In the genomic region with DNA sequence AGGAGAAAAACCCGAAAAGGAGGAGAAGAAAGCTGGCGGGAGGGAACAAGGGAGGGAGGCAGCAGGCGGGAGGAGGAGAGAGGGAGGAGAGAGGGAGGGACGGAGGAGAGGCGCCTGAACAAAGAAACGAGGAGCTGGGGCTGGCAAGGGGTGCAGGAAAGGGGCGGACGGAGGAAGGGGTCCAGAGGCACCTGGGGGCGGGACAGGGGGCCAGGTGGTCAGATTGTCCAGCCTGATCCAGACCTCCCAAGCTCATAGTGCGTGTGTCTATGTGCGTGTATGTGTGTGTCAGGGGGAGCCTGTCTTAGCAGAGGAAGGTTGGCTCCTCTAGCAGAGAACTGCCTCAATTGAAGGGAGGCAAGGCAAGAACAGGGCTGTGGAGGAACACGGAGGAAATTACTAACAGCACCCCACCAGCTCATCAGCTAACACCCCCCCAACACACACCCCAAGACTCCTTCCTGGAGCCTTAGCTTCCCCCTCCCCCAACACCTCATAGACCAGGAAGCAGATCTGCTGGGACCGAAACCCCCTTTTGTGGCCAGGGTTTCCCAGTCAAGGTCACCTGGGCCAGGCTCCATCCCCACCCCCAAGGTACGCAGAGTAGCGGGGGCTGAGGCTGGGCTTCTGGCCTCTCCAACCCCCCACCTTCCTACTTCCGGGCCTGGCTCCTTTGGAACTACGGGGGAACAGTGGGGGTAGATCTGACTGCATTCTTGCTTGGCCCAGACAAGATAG, we compare ENCODE assay signal across 8 mouse cellular contexts. TPM values are rescaled to one million over a fixed set of nuclear protein-coding genes. Genes with fewer than 3 reads are reported as not detected.
A peak's percentile ranks its signal among the peaks of the same experiment; 100 is the strongest.
DNase-seq lines count a peak whose midpoint lies in the region; ATAC-seq and TF ChIP-seq lines count a peak whose summit lies in the region.

No protein-coding gene starts in this region.

- H3K9me3 ChIP-seq in lung, embryonic 14.5 days (ENCODE audit: low read depth, low read length) = no peaks in the 10 kb centered on the region
- no peaks in the 10 kb centered on the region for H3K9me3 ChIP-seq in hindbrain, embryonic 12.5 days (replicated peaks)
- H3K9me3 ChIP-seq in midbrain, embryonic 11.5 days (ENCODE audit: control insufficient read depth, low read length) = no peaks in the 10 kb centered on the region

- peak overlapping the region; percentile 75 for H3K9ac ChIP-seq in lung, embryonic 14.5 days
- H3K9ac ChIP-seq in hindbrain, embryonic 12.5 days = peak overlapping the region; percentile 94
- peak overlapping the region; percentile 84 for H3K9ac ChIP-seq in midbrain, embryonic 11.5 days (ENCODE audit: low read length)

- peak overlapping the region; percentile 81 for H3K27ac ChIP-seq in lung, embryonic 14.5 days (ENCODE audit: low read depth)
- H3K27ac ChIP-seq in hindbrain, embryonic 12.5 days = peak overlapping the region; percentile 89
- H3K27ac ChIP-seq in midbrain, embryonic 11.5 days (ENCODE audit: low read depth, low read length) = peak overlapping the region; percentile 69
- H3K27ac ChIP-seq in layer of hippocampus, adult 2 months = no peak overlapping the region

- peak; percentile 66 for DNase-seq in lung, embryonic 14.5 days
- DNase-seq in lung, postnatal 25 days (ENCODE audit: low spot score) = no peak
- DNase-seq in embryo, embryonic 10.5 days (ENCODE audit: low spot score) = peak; percentile 64
- peak; percentile 95 for DNase-seq in midbrain, embryonic 11.5 days (ENCODE audit: low spot score, missing footprints)
- DNase-seq in layer of hippocampus, adult 2 months (ENCODE audit: low spot score in 2 of 2) = no peak
- DNase-seq in layer of hippocampus, adult 8-10 months (ENCODE audit: low spot score in 2 of 2) = no peak
- DNase-seq in layer of hippocampus, postnatal 25 days (ENCODE audit: extremely low spot score in 1 of 2, low spot score in 1 of 2) = no peak

- 3% methylated on average over 17 of the region's 17 CpGs for WGBS in lung, embryonic 14.5 days
- WGBS in hindbrain, embryonic 12.5 days = 2% methylated on average over 17 of the region's 17 CpGs
- WGBS in midbrain, embryonic 11.5 days = 1% methylated on average over 17 of the region's 17 CpGs

- H3K27me3 ChIP-seq in lung, embryonic 14.5 days (ENCODE audit: insufficient read depth, low read length) = no peaks in the 10 kb centered on the region
- peaks cover 37% of the 10 kb centered on the region for H3K27me3 ChIP-seq in hindbrain, embryonic 12.5 days
- H3K27me3 ChIP-seq in midbrain, embryonic 11.5 days (ENCODE audit: control insufficient read depth, insufficient read depth, low read length) = 0 out of 2 replicates have a peak, but pooled peaks cover 2% of the 10 kb centered on the region

- peak overlapping the region; percentile 72 for H3K4me3 ChIP-seq in lung, embryonic 14.5 days (ENCODE audit: low read depth, low read length)
- H3K4me3 ChIP-seq in hindbrain, embryonic 12.5 days = peak overlapping the region; percentile 85
- H3K4me3 ChIP-seq in midbrain, embryonic 11.5 days (ENCODE audit: low read depth, low read length) = peak overlapping the region; percentile 79
- H3K4me3 ChIP-seq in layer of hippocampus, adult 2 months = no peak overlapping the region

- TF ChIP-seq CTCF in lung, embryonic 14.5 days (IDR thresholded peaks at IDR 0.05; ENCODE audit: low read depth) = no peak
- no peak for TF ChIP-seq CTCF in layer of hippocampus, adult 2 months (conservative IDR thresholded peaks at IDR 0.05)

- peaks cover 23% of the 10 kb centered on the region; the same call in 1 of the 2 replicates for H3K36me3 ChIP-seq in lung, embryonic 14.5 days (ENCODE audit: insufficient read depth)
- H3K36me3 ChIP-seq in hindbrain, embryonic 12.5 days = peaks cover 19% of the 10 kb centered on the region
- no peaks in the 10 kb centered on the region for H3K36me3 ChIP-seq in midbrain, embryonic 11.5 days (ENCODE audit: control insufficient read depth, insufficient read depth, low read length)

- H3K4me1 ChIP-seq in lung, embryonic 14.5 days (ENCODE audit: insufficient read depth) = peaks cover 29% of the 10 kb centered on the region
- peaks cover 69% of the 10 kb centered on the region for H3K4me1 ChIP-seq in hindbrain, embryonic 12.5 days
- H3K4me1 ChIP-seq in midbrain, embryonic 11.5 days (ENCODE audit: control insufficient read depth, insufficient read depth, low read length) = peaks cover 34% of the 10 kb centered on the region

- ATAC-seq in lung, embryonic 14.5 days (ENCODE audit: insufficient read depth) = 0 out of 2 replicates have a peak, but pooled peaks have one; percentile 6
- no peak for ATAC-seq in hindbrain, embryonic 12.5 days (ENCODE audit: low FRiP score)
- ATAC-seq in midbrain, embryonic 11.5 days (ENCODE audit: low FRiP score) = peak; percentile 17; the same call in 1 of the 2 replicates

- H3K4me2 ChIP-seq in lung, embryonic 14.5 days = peak overlapping the region; percentile 91
- peak overlapping the region; percentile 94 for H3K4me2 ChIP-seq in hindbrain, embryonic 12.5 days (replicated peaks)
- H3K4me2 ChIP-seq in midbrain, embryonic 11.5 days = peak overlapping the region; percentile 98

RNA-seq across cellular contexts. Expression of a gene that starts 2.4 kb away (rescaled TPM):
- polyA plus RNA-seq in lung, embryonic 14.5 days (2014; fragmentation: Nextera tagmentation; extraction: Ambion mirVana) = 16.7 and 22.1 TPM in 2 replicates
- 26.8 and 28.3 TPM in 2 replicates for polyA plus RNA-seq in hindbrain, embryonic 12.5 days (2016; fragmentation: Nextera tagmentation; extraction: Ambion mirVana)
- polyA plus RNA-seq in midbrain, embryonic 11.5 days (2014; fragmentation: Nextera tagmentation; extraction: Ambion mirVana) = 9.6 and 11.9 TPM in 2 replicates
- total RNA-seq in layer of hippocampus, adult 2 months (2021) = 1 to 10 TPM; 2.8 to 3.5 TPM
- 1 to 10 TPM; 5.4 to 9.3 (median 6.5) TPM for total RNA-seq in layer of hippocampus, adult 8-10 months (2022)
- 1 to 10 TPM; 2.9 to 4.2 TPM for total RNA-seq in layer of hippocampus, postnatal 25 days (2021)

RNA-seq across cellular contexts. Expression of a gene that starts 28.4 kb away (rescaled TPM):
- polyA plus RNA-seq in lung, embryonic 14.5 days (2014; fragmentation: Nextera tagmentation; extraction: Ambion mirVana) = 0.72 and 0.89 TPM in 2 replicates
- 1.4 and 2.6 TPM in 2 replicates for polyA plus RNA-seq in hindbrain, embryonic 12.5 days (2016; fragmentation: Nextera tagmentation; extraction: Ambion mirVana)
- 1.1 and 1.4 TPM in 2 replicates for polyA plus RNA-seq in midbrain, embryonic 11.5 days (2014; fragmentation: Nextera tagmentation; extraction: Ambion mirVana)
- under 1 TPM in 1 of 2 experiments, not detected in 1; 0.17 TPM for total RNA-seq in layer of hippocampus, adult 2 months (2021)
- total RNA-seq in layer of hippocampus, adult 8-10 months (2022) = under 1 TPM; 0.14 to 0.43 (median 0.27) TPM
- total RNA-seq in layer of hippocampus, postnatal 25 days (2021) = not detected

RNA-seq across cellular contexts. Expression of a gene that starts 38.5 kb away (rescaled TPM):
- polyA plus RNA-seq in lung, embryonic 14.5 days (2014; fragmentation: Nextera tagmentation; extraction: Ambion mirVana) = 3.6 and 4.8 TPM in 2 replicates
- 12.5 and 12.9 TPM in 2 replicates for polyA plus RNA-seq in hindbrain, embryonic 12.5 days (2016; fragmentation: Nextera tagmentation; extraction: Ambion mirVana)
- 11.2 and 11.7 TPM in 2 replicates for polyA plus RNA-seq in midbrain, embryonic 11.5 days (2014; fragmentation: Nextera tagmentation; extraction: Ambion mirVana)
- 10 to 100 TPM; 55.7 to 65.0 TPM for total RNA-seq in layer of hippocampus, adult 2 months (2021)
- total RNA-seq in layer of hippocampus, adult 8-10 months (2022) = 10 to 100 TPM; 61.3 to 74.3 (median 69.2) TPM
- 10 to 100 TPM; 57.8 to 66.2 TPM for total RNA-seq in layer of hippocampus, postnatal 25 days (2021)

Comparison
In these comparisons a context has a peak if more than half of its experiments do, and no peak if none do; other contexts are left out.
1. DNase-seq: peak in lung, embryonic 14.5 days (single experiment), embryo, embryonic 10.5 days (single experiment) and midbrain, embryonic 11.5 days (single experiment); none in lung, postnatal 25 days (single experiment), layer of hippocampus, adult 2 months (0 of 2), layer of hippocampus, adult 8-10 months (0 of 2) and layer of hippocampus, postnatal 25 days (0 of 2).
2. Peak in every context shown above with its lines, with median percentiles within 50 percentile points of each other: H3K4me2 ChIP-seq and H3K9ac ChIP-seq.